Mouse (Mus musculus) fat pad, adult 2 months (tissue): ENCODE measurements around the gene Homer2.

Experiments used
- DNase-seq: peaks from one replicate; pipeline ENCODE4 v3.0.0-alpha.2; 2011; ENCODE audit warnings: low read depth, low spot score; ENCODE audit errors: extremely low read depth

Homer2 gene

GRCm38 (mm10) chr7:81593387-81593786, 113.9 kb downstream of the Homer2 start:
- no peak for DNase-seq

GRCm38 (mm10) chr7:81592686-81593085, 114.6 kb downstream of the Homer2 start:
- no peak for DNase-seq

GRCm38 (mm10) chr7:81587238-81587637, 120.1 kb downstream of the Homer2 start:
- peak; percentile 26 for DNase-seq

- no peak for DNase-seq
Observed at GRCm38 (mm10) chr7:81585326-81585725, 122.0 kb downstream of the Homer2 start.

- no peak for DNase-seq
Observed at GRCm38 (mm10) chr7:81583512-81583911, 123.8 kb downstream of the Homer2 start.

GRCm38 (mm10) chr7:81579312-81579711, 128.0 kb downstream of the Homer2 start:
- DNase-seq = no peak

- DNase-seq = no peak
Observed at GRCm38 (mm10) chr7:81578413-81578812, 128.9 kb downstream of the Homer2 start.

- no peak for DNase-seq
Observed at GRCm38 (mm10) chr7:81577872-81578271, 129.5 kb downstream of the Homer2 start.

- DNase-seq = no peak
Observed at GRCm38 (mm10) chr7:81575606-81576005, 131.7 kb downstream of the Homer2 start.

GRCm38 (mm10) chr7:81573821-81574220, 133.5 kb downstream of the Homer2 start:
- DNase-seq = no peak

- peak; percentile 51 for DNase-seq
Observed at GRCm38 (mm10) chr7:81573397-81573796, 133.9 kb downstream of the Homer2 start.

- no peak for DNase-seq
Observed at GRCm38 (mm10) chr7:81572610-81573268, 134.6 kb downstream of the Homer2 start.

GRCm38 (mm10) chr7:81571941-81572441, 135.3 kb downstream of the Homer2 start:
- DNase-seq = no peak

GRCm38 (mm10) chr7:81571108-81571940, 136.0 kb downstream of the Homer2 start, which contains the start of gene Whamm:
Gene Whamm (plus strand): TSS chr7:81571266.
- DNase-seq = peak; percentile 55

- DNase-seq = no peak
Observed at GRCm38 (mm10) chr7:81570752-81571107, 136.6 kb downstream of the Homer2 start.

GRCm38 (mm10) chr7:81570271-81570670, 137.1 kb downstream of the Homer2 start:
- DNase-seq = no peak

GRCm38 (mm10) chr7:81569851-81570250, 137.5 kb downstream of the Homer2 start:
- no peak for DNase-seq

GRCm38 (mm10) chr7:81567396-81567795, 139.9 kb downstream of the Homer2 start:
- no peak for DNase-seq

- DNase-seq = no peak
Observed at GRCm38 (mm10) chr7:81566892-81567291, 140.4 kb downstream of the Homer2 start, which contains the start of gene Fsd2. Gene Fsd2 (minus strand): TSS chr7:81566944.

- DNase-seq = no peak
Observed at GRCm38 (mm10) chr7:81566332-81566731, 141.0 kb downstream of the Homer2 start.

GRCm38 (mm10) chr7:81565381-81566055, 141.8 kb downstream of the Homer2 start:
- DNase-seq = no peak
